Mouse (Mus musculus): ENCODE results near the gene Tgif1. TPM values are rescaled to one million over a fixed set of nuclear protein-coding genes. Genes with fewer than 3 reads are reported as not detected.
A peak's percentile ranks its signal among the peaks of the same experiment; 100 is the strongest.

Tgif1 gene
- polyA plus RNA-seq (2016; fragmentation: Nextera tagmentation; extraction: Ambion mirVana): 35.8 and 38.6 TPM in 2 replicates

DNA sequence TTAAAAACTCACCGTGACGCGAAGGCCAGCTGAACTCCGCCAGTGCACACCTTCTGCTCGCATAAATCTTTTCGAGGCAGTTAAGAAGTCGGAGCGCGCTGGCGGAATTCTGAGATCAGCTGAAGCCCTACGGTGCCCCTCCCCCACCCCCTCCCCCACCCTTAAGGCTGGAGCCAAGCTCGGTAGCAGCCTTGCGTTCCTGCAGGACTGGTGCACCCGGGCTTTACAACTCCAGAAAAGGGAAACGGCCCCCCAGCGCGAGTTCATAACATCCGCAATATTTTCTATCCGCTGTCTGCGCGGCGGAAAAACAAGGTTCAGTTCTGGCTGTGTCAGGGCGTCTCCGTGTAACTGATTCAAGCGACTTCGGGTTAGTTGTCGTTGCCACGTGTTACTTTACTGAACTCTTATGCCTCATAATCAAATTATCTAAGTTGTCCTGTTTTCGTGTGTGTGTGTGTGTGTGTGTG, at the start of gene Tgif1:
TSS of gene Tgif1 (minus strand) at position 111 of the 470 bp plus-strand sequence.
- WGBS: under 1% methylated on average over 29 of the region's 29 CpGs
- Histone ChIP-seq H3K36me3 (no peaks in the 10 kb centered on the region), H3K9ac (peak within 1 kb of the TSS; percentile 86), H3K27me3 (replicated peaks) (no peaks in the 10 kb centered on the region), H3K27ac (ENCODE audit: poor library complexity, severe bottlenecking) (peak within 1 kb of the TSS; percentile 90), H3K9me3 (replicated peaks) (no peaks in the 10 kb centered on the region), H3K4me1 (replicated peaks) (peaks cover 9% of the 10 kb centered on the region), H3K4me2 (peak within 1 kb of the TSS; percentile 98), H3K4me3 (peak within 1 kb of the TSS; percentile 78)
- ATAC-seq (ENCODE audit: insufficient number of reproducible peaks, low FRiP score): peak; percentile 26; the same call in 1 of the 2 replicates

GRCm38 (mm10) chr17:70900660-70901059, 47.3 kb upstream of the Tgif1 start:
- Histone ChIP-seq H3K4me1 (replicated peaks) (no peaks in the 10 kb centered on the region), H3K4me2 (no peak overlapping the region), H3K27me3 (replicated peaks) (no peaks in the 10 kb centered on the region), H3K4me3 (no peak overlapping the region), H3K9ac (no peak overlapping the region), H3K36me3 (no peaks in the 10 kb centered on the region), H3K9me3 (replicated peaks) (no peaks in the 10 kb centered on the region; the same call in 1 of the 2 replicates), H3K27ac (ENCODE audit: poor library complexity, severe bottlenecking) (no peak overlapping the region)
- no peak for ATAC-seq (ENCODE audit: insufficient number of reproducible peaks, low FRiP score)
- 78% methylated on average over 10 of the region's 10 CpGs for WGBS

DNA sequence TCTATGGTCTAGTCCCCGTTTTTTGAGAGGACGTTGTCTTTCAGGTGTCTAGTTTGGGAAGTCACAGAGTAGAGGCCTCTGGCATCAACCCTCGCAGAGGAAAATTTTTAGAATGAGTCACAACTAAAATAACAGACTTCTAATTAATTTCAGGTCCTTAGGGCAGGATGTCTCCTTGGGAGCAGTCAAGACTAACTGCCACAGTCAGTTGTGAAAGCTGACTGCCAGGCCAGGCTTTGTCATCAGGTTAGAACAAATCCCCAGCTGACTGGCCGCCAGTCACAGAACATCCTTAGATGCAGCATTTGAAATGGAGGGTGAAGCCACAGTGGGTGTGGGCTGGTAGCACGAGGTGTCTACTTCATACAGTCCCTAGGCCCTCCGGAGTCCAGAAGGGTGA, 46.3 kb upstream of the Tgif1 start:
- H3K36me3 ChIP-seq: no peaks in the 10 kb centered on the region
- ATAC-seq (ENCODE audit: insufficient number of reproducible peaks, low FRiP score): no peak
- H3K4me1 ChIP-seq (replicated peaks): no peaks in the 10 kb centered on the region
- H3K27me3 ChIP-seq (replicated peaks): no peaks in the 10 kb centered on the region
- 87% methylated on average over 6 of the region's 6 CpGs for WGBS
- H3K9me3 ChIP-seq (replicated peaks): no peaks in the 10 kb centered on the region; the same call in 1 of the 2 replicates
- no peak overlapping the region for H3K9ac ChIP-seq
- no peak overlapping the region for H3K4me3 ChIP-seq
- H3K27ac ChIP-seq (ENCODE audit: poor library complexity, severe bottlenecking): no peak overlapping the region
- no peak overlapping the region for H3K4me2 ChIP-seq

- no peaks in the 10 kb centered on the region for H3K27me3 ChIP-seq (replicated peaks)
- H3K27ac ChIP-seq (ENCODE audit: poor library complexity, severe bottlenecking): no peak overlapping the region
- no peak overlapping the region for H3K4me2 ChIP-seq
- no peak overlapping the region for H3K4me3 ChIP-seq
- 83% methylated on average over 9 of the region's 9 CpGs for WGBS
- no peak overlapping the region for H3K9ac ChIP-seq
- no peaks in the 10 kb centered on the region for H3K4me1 ChIP-seq (replicated peaks)
- no peaks in the 10 kb centered on the region for H3K36me3 ChIP-seq
- no peak for ATAC-seq (ENCODE audit: insufficient number of reproducible peaks, low FRiP score)
- peaks cover 3% of the 10 kb centered on the region; the same call in 1 of the 2 replicates for H3K9me3 ChIP-seq (replicated peaks)
Measured at GRCm38 (mm10) chr17:70894867-70895266, 41.5 kb upstream of the Tgif1 start.

DNA sequence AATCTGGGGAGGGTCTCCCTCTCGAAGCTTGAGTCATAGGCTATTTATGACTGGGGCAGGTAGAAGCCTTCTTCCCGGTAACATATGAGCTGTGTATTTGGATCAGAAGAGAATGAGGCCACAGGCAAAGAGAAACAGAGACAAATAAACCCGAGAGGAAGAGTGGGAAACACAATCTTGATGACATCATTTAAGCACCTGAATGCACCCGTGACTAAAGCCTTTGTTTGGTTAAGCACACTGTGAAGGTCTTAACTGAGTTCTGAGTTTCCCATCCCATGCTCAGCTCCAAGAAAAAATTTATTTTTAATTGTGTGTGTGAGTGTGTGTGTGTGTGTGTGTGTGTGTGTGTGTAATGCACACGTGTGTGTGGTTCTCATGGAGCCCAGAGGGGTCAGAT, 39.8 kb upstream of the Tgif1 start:
- H3K27ac ChIP-seq (ENCODE audit: poor library complexity, severe bottlenecking): no peak overlapping the region
- WGBS: 64% methylated on average over 5 of the region's 5 CpGs
- H3K9ac ChIP-seq: no peak overlapping the region
- no peak overlapping the region for H3K4me3 ChIP-seq
- no peak for ATAC-seq (ENCODE audit: insufficient number of reproducible peaks, low FRiP score)
- peaks cover 3% of the 10 kb centered on the region; the same call in 1 of the 2 replicates for H3K9me3 ChIP-seq (replicated peaks)
- H3K4me1 ChIP-seq (replicated peaks): no peaks in the 10 kb centered on the region
- no peaks in the 10 kb centered on the region for H3K36me3 ChIP-seq
- H3K4me2 ChIP-seq: no peak overlapping the region
- no peaks in the 10 kb centered on the region for H3K27me3 ChIP-seq (replicated peaks)

DNA sequence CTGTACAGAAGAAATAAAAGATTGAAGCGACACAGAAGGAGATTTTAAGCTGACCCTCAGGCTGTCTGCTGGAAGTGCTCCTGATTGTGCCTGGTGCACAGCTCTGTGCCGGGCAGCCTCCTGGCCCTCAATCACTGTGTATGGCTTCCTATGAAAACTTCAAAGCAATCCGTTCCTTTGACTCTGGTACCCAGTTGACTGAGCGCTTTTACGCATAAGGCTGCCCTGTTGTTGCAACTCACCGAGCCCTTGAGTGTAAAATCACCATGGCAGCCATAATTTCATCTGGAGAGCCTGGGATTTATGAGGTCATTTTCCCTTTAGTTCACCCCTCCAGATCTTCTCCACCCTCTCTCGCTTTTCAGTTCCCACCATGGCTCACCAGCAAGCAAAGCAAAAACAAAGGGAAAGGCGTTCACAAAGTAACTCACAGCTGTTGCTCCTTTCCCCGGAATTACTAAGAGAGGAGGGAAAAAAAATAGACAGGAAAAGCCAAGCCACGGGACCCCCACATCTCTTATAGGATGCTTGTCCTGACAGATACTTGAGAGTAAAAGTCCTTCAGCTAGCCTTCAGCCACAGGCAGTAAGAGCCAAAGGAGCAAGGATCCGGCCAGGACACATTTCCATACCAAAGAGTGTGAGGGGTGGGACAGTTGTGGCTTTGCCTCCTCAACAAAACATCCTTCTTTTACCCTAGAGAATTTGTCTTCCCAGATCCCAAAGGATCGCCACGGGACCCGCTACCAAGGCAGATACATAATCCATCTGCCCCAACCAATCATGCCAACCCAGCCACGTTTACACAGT, 39.1 kb upstream of the Tgif1 start:
- 42% methylated on average over 15 of the region's 15 CpGs for WGBS
- no peak overlapping the region for H3K4me2 ChIP-seq
- H3K27ac ChIP-seq (ENCODE audit: poor library complexity, severe bottlenecking): no peak overlapping the region

GRCm38 (mm10) chr17:70890571-70890970, 37.2 kb upstream of the Tgif1 start:
- WGBS: 82% methylated on average over 8 of the region's 8 CpGs
- Histone ChIP-seq H3K36me3 (no peaks in the 10 kb centered on the region), H3K4me3 (no peak overlapping the region), H3K9me3 (replicated peaks) (peaks cover 3% of the 10 kb centered on the region; the same call in 1 of the 2 replicates), H3K9ac (no peak overlapping the region), H3K27ac (ENCODE audit: poor library complexity, severe bottlenecking) (no peak overlapping the region), H3K4me2 (no peak overlapping the region), H3K27me3 (replicated peaks) (no peaks in the 10 kb centered on the region), H3K4me1 (replicated peaks) (no peaks in the 10 kb centered on the region)
- no peak for ATAC-seq (ENCODE audit: insufficient number of reproducible peaks, low FRiP score)

More for the DNA sequence above, 39.1 kb upstream of the Tgif1 start:
- Histone ChIP-seq H3K9ac (no peak overlapping the region), H3K36me3 (no peaks in the 10 kb centered on the region), H3K9me3 (replicated peaks) (peaks cover 3% of the 10 kb centered on the region; the same call in 1 of the 2 replicates), H3K4me1 (replicated peaks) (no peaks in the 10 kb centered on the region), H3K27me3 (replicated peaks) (no peaks in the 10 kb centered on the region), H3K4me3 (no peak overlapping the region)
- ATAC-seq (ENCODE audit: insufficient number of reproducible peaks, low FRiP score): no peak

DNA sequence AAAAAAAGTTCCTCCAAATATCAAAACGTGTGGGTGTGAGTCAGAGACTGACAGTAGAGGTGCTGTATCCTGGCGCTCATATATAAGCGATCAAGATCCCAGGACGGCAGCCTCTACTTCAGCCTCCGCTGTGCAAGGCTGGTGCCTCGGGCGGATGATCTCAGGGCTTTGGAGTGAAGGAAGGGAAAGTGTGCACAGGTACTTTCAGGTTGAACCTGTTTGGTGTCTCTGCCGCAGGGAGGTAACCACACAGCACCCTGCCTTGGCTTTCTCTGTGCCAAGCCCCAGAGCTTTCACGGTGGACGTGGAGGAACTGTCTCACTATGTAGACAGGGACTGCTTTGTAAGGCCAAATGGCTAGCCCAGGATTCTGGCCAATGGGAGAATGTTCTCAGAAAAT, 35.3 kb upstream of the Tgif1 start:
- H3K36me3 ChIP-seq: no peaks in the 10 kb centered on the region
- H3K9ac ChIP-seq: no peak overlapping the region
- H3K4me1 ChIP-seq (replicated peaks): no peaks in the 10 kb centered on the region
- 78% methylated on average over 10 of the region's 10 CpGs for WGBS
- H3K9me3 ChIP-seq (replicated peaks): no peaks in the 10 kb centered on the region
- no peak overlapping the region for H3K4me2 ChIP-seq
- H3K27ac ChIP-seq (ENCODE audit: poor library complexity, severe bottlenecking): no peak overlapping the region
- no peak overlapping the region for H3K4me3 ChIP-seq
- ATAC-seq (ENCODE audit: insufficient number of reproducible peaks, low FRiP score): no peak
- H3K27me3 ChIP-seq (replicated peaks): no peaks in the 10 kb centered on the region

DNA sequence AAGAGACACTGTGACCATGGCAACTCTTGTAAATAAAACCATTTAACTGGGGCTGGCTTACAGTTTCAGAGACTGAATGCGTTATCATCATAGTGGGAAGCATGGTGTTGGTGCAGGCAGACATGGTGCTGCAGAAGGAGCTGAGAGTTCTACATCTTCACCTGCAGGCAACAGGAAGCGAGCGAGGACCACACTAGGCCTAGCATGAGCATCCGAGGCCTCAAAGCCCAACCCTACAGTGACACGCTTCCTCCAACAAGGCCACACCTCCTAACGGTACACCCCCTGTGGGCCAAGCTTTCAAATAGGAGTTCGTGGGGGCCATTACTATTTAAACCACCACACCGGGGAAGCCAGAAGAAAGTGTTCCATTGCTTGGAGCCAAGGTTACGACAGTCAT, 34.5 kb upstream of the Tgif1 start:
- 86% methylated on average over 9 of the region's 9 CpGs for WGBS
- Histone ChIP-seq H3K4me2 (no peak overlapping the region), H3K27ac (ENCODE audit: poor library complexity, severe bottlenecking) (no peak overlapping the region), H3K27me3 (replicated peaks) (no peaks in the 10 kb centered on the region), H3K36me3 (no peaks in the 10 kb centered on the region), H3K9ac (no peak overlapping the region), H3K4me1 (replicated peaks) (no peaks in the 10 kb centered on the region), H3K9me3 (replicated peaks) (no peaks in the 10 kb centered on the region), H3K4me3 (no peak overlapping the region)
- ATAC-seq (ENCODE audit: insufficient number of reproducible peaks, low FRiP score): no peak

- 78% methylated on average over 16 of the region's 16 CpGs for WGBS
- Histone ChIP-seq H3K36me3 (no peaks in the 10 kb centered on the region), H3K27ac (ENCODE audit: poor library complexity, severe bottlenecking) (no peak overlapping the region), H3K4me3 (no peak overlapping the region), H3K9ac (no peak overlapping the region), H3K27me3 (replicated peaks) (no peaks in the 10 kb centered on the region), H3K4me2 (no peak overlapping the region), H3K9me3 (replicated peaks) (no peaks in the 10 kb centered on the region), H3K4me1 (replicated peaks) (no peaks in the 10 kb centered on the region)
- ATAC-seq (ENCODE audit: insufficient number of reproducible peaks, low FRiP score): no peak
Measured at GRCm38 (mm10) chr17:70886641-70887391, 33.5 kb upstream of the Tgif1 start.

DNA sequence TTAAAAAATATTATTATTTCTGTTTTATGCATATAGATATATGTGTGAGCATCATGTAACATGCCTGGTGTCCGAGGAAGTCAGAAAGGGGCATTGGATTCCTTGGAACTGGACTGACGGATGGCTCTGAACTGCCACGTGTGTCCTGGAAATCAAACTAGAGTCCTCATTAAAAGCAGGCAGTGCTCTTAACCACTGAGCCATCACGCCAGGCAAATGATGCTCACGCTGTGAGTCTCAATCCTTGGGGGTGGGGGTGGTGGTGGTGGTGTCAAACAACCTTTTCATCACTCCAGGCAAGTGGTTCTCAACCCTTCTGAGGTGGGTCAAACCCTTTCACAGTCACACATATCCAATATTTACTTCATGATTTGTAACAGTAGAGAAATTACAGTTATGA, 32.5 kb upstream of the Tgif1 start:
- Histone ChIP-seq H3K27ac (ENCODE audit: poor library complexity, severe bottlenecking) (no peak overlapping the region), H3K27me3 (replicated peaks) (no peaks in the 10 kb centered on the region), H3K4me2 (no peak overlapping the region), H3K4me1 (replicated peaks) (no peaks in the 10 kb centered on the region), H3K9me3 (replicated peaks) (no peaks in the 10 kb centered on the region), H3K36me3 (no peaks in the 10 kb centered on the region), H3K9ac (no peak overlapping the region), H3K4me3 (no peak overlapping the region)
- no peak for ATAC-seq (ENCODE audit: insufficient number of reproducible peaks, low FRiP score)
- 74% methylated on average over 5 of the region's 5 CpGs for WGBS
